Mouse (Mus musculus): ENCODE measurements at regions not wholly inside any gene's neighbourhood (a gene's known extent, or its start where the extent isn't known, plus 50 kb on each side); places are given as distances from the start of the nearest gene placed in this dataset.
"Not testable (repeated sequence)": the region's sequence is repeated elsewhere in the genome, so short reads cannot be mapped to it uniquely, and the experiment has no call there.

GRCm38 (mm10) chr15:90291848-90292247, 67.7 kb downstream of the Alg10b start:
- WGBS, result 94% methylated on average over 1 of the region's 1 CpGs
- no peaks in the 10 kb centered on the region for H3K27me3 ChIP-seq (ENCODE audit: control insufficient read depth, insufficient read depth, low read length)
- no peaks in the 10 kb centered on the region for H3K4me1 ChIP-seq (ENCODE audit: control insufficient read depth, insufficient read depth, low read length)
- no peak overlapping the region for H3K4me3 ChIP-seq (replicated peaks; ENCODE audit: low read length)
- no peak for ATAC-seq (ENCODE audit: insufficient read depth, low FRiP score)
- no peaks in the 10 kb centered on the region for H3K36me3 ChIP-seq (ENCODE audit: control insufficient read depth, insufficient read depth, low read length)
- H3K27ac ChIP-seq (ENCODE audit: low read length), result no peak overlapping the region
- no peaks in the 10 kb centered on the region for H3K9me3 ChIP-seq (replicated peaks; ENCODE audit: control insufficient read depth, low read length)
- H3K4me2 ChIP-seq (ENCODE audit: low read depth, low read length), result no peak overlapping the region
- no peak overlapping the region for H3K9ac ChIP-seq (ENCODE audit: low read length)

GRCm38 (mm10) chr15:90294353-90294922, 70.3 kb downstream of the Alg10b start:
- Histone ChIP-seq H3K9ac (ENCODE audit: low read length) (no peak overlapping the region), H3K4me2 (ENCODE audit: low read depth, low read length) (no peak overlapping the region), H3K36me3 (ENCODE audit: control insufficient read depth, insufficient read depth, low read length) (no peaks in the 10 kb centered on the region), H3K4me3 (replicated peaks; ENCODE audit: low read length) (no peak overlapping the region), H3K27me3 (ENCODE audit: control insufficient read depth, insufficient read depth, low read length) (no peaks in the 10 kb centered on the region), H3K9me3 (replicated peaks; ENCODE audit: control insufficient read depth, low read length) (no peaks in the 10 kb centered on the region), H3K27ac (ENCODE audit: low read length) (no peak overlapping the region), H3K4me1 (ENCODE audit: control insufficient read depth, insufficient read depth, low read length) (no peaks in the 10 kb centered on the region)
- ATAC-seq (ENCODE audit: insufficient read depth, low FRiP score), result no peak
- WGBS, result 50% methylated on average over 2 of the region's 2 CpGs

GRCm38 (mm10) chr15:90298566-90298965, 74.5 kb downstream of the Alg10b start:
- Histone ChIP-seq H3K4me1 (ENCODE audit: control insufficient read depth, insufficient read depth, low read length) (no peaks in the 10 kb centered on the region), H3K27ac (ENCODE audit: low read length) (no peak overlapping the region), H3K4me2 (ENCODE audit: low read depth, low read length) (no peak overlapping the region), H3K4me3 (replicated peaks; ENCODE audit: low read length) (no peak overlapping the region), H3K9ac (ENCODE audit: low read length) (no peak overlapping the region), H3K9me3 (replicated peaks; ENCODE audit: control insufficient read depth, low read length) (no peaks in the 10 kb centered on the region), H3K27me3 (ENCODE audit: control insufficient read depth, insufficient read depth, low read length) (no peaks in the 10 kb centered on the region), H3K36me3 (ENCODE audit: control insufficient read depth, insufficient read depth, low read length) (no peaks in the 10 kb centered on the region)
- no peak for ATAC-seq (ENCODE audit: insufficient read depth, low FRiP score)
- 86% methylated on average over 7 of the region's 7 CpGs for WGBS

- Histone ChIP-seq H3K9me3 (replicated peaks; ENCODE audit: control insufficient read depth, low read length) (no peaks in the 10 kb centered on the region), H3K27ac (ENCODE audit: low read length) (no peak overlapping the region), H3K9ac (ENCODE audit: low read length) (no peak overlapping the region), H3K36me3 (ENCODE audit: control insufficient read depth, insufficient read depth, low read length) (no peaks in the 10 kb centered on the region), H3K4me1 (ENCODE audit: control insufficient read depth, insufficient read depth, low read length) (no peaks in the 10 kb centered on the region), H3K4me2 (ENCODE audit: low read depth, low read length) (no peak overlapping the region), H3K4me3 (replicated peaks; ENCODE audit: low read length) (no peak overlapping the region), H3K27me3 (ENCODE audit: control insufficient read depth, insufficient read depth, low read length) (no peaks in the 10 kb centered on the region)
- no peak for ATAC-seq (ENCODE audit: insufficient read depth, low FRiP score)
- 95% methylated on average over 1 of the region's 1 CpGs for WGBS
These were observed 79.3 kb downstream of the Alg10b start for GRCm38 (mm10) chr15:90303393-90303792.

GRCm38 (mm10) chr15:90305051-90305450, 80.9 kb downstream of the Alg10b start:
- Histone ChIP-seq H3K9me3 (replicated peaks; ENCODE audit: control insufficient read depth, low read length) (no peaks in the 10 kb centered on the region), H3K27me3 (ENCODE audit: control insufficient read depth, insufficient read depth, low read length) (no peaks in the 10 kb centered on the region), H3K36me3 (ENCODE audit: control insufficient read depth, insufficient read depth, low read length) (no peaks in the 10 kb centered on the region), H3K4me3 (replicated peaks; ENCODE audit: low read length) (no peak overlapping the region), H3K4me1 (ENCODE audit: control insufficient read depth, insufficient read depth, low read length) (no peaks in the 10 kb centered on the region), H3K27ac (ENCODE audit: low read length) (no peak overlapping the region), H3K4me2 (ENCODE audit: low read depth, low read length) (no peak overlapping the region), H3K9ac (ENCODE audit: low read length) (no peak overlapping the region)
- WGBS, result 68% methylated on average over 3 of the region's 3 CpGs
- ATAC-seq (ENCODE audit: insufficient read depth, low FRiP score), result no peak

- Histone ChIP-seq H3K4me2 (ENCODE audit: low read depth, low read length) (no peak overlapping the region), H3K4me3 (replicated peaks; ENCODE audit: low read length) (no peak overlapping the region), H3K9ac (ENCODE audit: low read length) (no peak overlapping the region), H3K27ac (ENCODE audit: low read length) (no peak overlapping the region), H3K4me1 (ENCODE audit: control insufficient read depth, insufficient read depth, low read length) (no peaks in the 10 kb centered on the region), H3K9me3 (replicated peaks; ENCODE audit: control insufficient read depth, low read length) (no peaks in the 10 kb centered on the region), H3K36me3 (ENCODE audit: control insufficient read depth, insufficient read depth, low read length) (no peaks in the 10 kb centered on the region), H3K27me3 (ENCODE audit: control insufficient read depth, insufficient read depth, low read length) (no peaks in the 10 kb centered on the region)
- 55% methylated on average over 3 of the region's 3 CpGs for WGBS
- no peak for ATAC-seq (ENCODE audit: insufficient read depth, low FRiP score)
These were observed 82.8 kb downstream of the Alg10b start for GRCm38 (mm10) chr15:90306866-90307265.

- not testable (repeated sequence) for H3K27me3 ChIP-seq (ENCODE audit: control insufficient read depth, insufficient read depth, low read length); H3K4me1 ChIP-seq (ENCODE audit: control insufficient read depth, insufficient read depth, low read length); H3K4me2 ChIP-seq (ENCODE audit: low read depth, low read length); H3K36me3 ChIP-seq (ENCODE audit: control insufficient read depth, insufficient read depth, low read length); H3K9me3 ChIP-seq (replicated peaks; ENCODE audit: control insufficient read depth, low read length); H3K27ac ChIP-seq (ENCODE audit: low read length); ATAC-seq (ENCODE audit: insufficient read depth, low FRiP score); H3K9ac ChIP-seq (ENCODE audit: low read length); H3K4me3 ChIP-seq (replicated peaks; ENCODE audit: low read length)
- 38% methylated on average over 5 of the region's 5 CpGs for WGBS
These were observed 84.3 kb downstream of the Alg10b start for GRCm38 (mm10) chr15:90308433-90308832.

- Histone ChIP-seq H3K9me3 (replicated peaks; ENCODE audit: control insufficient read depth, low read length) (no peaks in the 10 kb centered on the region), H3K27ac (ENCODE audit: low read length) (no peak overlapping the region)
These were observed 84.8 kb downstream of the Alg10b start for GRCm38 (mm10) chr15:90308869-90309268.

GRCm38 (mm10) chr15:90309664-90310063, 85.6 kb downstream of the Alg10b start:
- Histone ChIP-seq H3K36me3 (ENCODE audit: control insufficient read depth, insufficient read depth, low read length) (no peaks in the 10 kb centered on the region), H3K27me3 (ENCODE audit: control insufficient read depth, insufficient read depth, low read length) (no peaks in the 10 kb centered on the region), H3K4me3 (replicated peaks; ENCODE audit: low read length) (no peak overlapping the region), H3K4me1 (ENCODE audit: control insufficient read depth, insufficient read depth, low read length) (no peaks in the 10 kb centered on the region), H3K27ac (ENCODE audit: low read length) (no peak overlapping the region), H3K9ac (ENCODE audit: low read length) (no peak overlapping the region), H3K4me2 (ENCODE audit: low read depth, low read length) (no peak overlapping the region), H3K9me3 (replicated peaks; ENCODE audit: control insufficient read depth, low read length) (no peaks in the 10 kb centered on the region)
- ATAC-seq (ENCODE audit: insufficient read depth, low FRiP score), result no peak

More at GRCm38 (mm10) chr15:90308869-90309268, 84.8 kb downstream of the Alg10b start:
- Histone ChIP-seq H3K4me3 (replicated peaks; ENCODE audit: low read length) (no peak overlapping the region), H3K9ac (ENCODE audit: low read length) (no peak overlapping the region), H3K4me1 (ENCODE audit: control insufficient read depth, insufficient read depth, low read length) (no peaks in the 10 kb centered on the region), H3K36me3 (ENCODE audit: control insufficient read depth, insufficient read depth, low read length) (no peaks in the 10 kb centered on the region), H3K4me2 (ENCODE audit: low read depth, low read length) (no peak overlapping the region), H3K27me3 (ENCODE audit: control insufficient read depth, insufficient read depth, low read length) (no peaks in the 10 kb centered on the region)
- ATAC-seq (ENCODE audit: insufficient read depth, low FRiP score), result no peak
- WGBS, result 49% methylated on average over 1 of the region's 1 CpGs

GRCm38 (mm10) chr15:90321774-90322173, 97.7 kb downstream of the Alg10b start:
- H3K4me2 ChIP-seq (ENCODE audit: low read depth, low read length), result no peak overlapping the region
- H3K9me3 ChIP-seq (replicated peaks; ENCODE audit: control insufficient read depth, low read length), result no peaks in the 10 kb centered on the region
- H3K4me1 ChIP-seq (ENCODE audit: control insufficient read depth, insufficient read depth, low read length), result no peaks in the 10 kb centered on the region
- H3K4me3 ChIP-seq (replicated peaks; ENCODE audit: low read length), result no peak overlapping the region
- H3K27me3 ChIP-seq (ENCODE audit: control insufficient read depth, insufficient read depth, low read length), result no peaks in the 10 kb centered on the region
- H3K36me3 ChIP-seq (ENCODE audit: control insufficient read depth, insufficient read depth, low read length), result no peaks in the 10 kb centered on the region
- no peak for ATAC-seq (ENCODE audit: insufficient read depth, low FRiP score)
- 48% methylated on average over 3 of the region's 3 CpGs for WGBS
- H3K9ac ChIP-seq (ENCODE audit: low read length), result no peak overlapping the region
- H3K27ac ChIP-seq (ENCODE audit: low read length), result no peak overlapping the region
